Mouse (Mus musculus): ENCODE measurements around the gene Saa3.

DNA sequence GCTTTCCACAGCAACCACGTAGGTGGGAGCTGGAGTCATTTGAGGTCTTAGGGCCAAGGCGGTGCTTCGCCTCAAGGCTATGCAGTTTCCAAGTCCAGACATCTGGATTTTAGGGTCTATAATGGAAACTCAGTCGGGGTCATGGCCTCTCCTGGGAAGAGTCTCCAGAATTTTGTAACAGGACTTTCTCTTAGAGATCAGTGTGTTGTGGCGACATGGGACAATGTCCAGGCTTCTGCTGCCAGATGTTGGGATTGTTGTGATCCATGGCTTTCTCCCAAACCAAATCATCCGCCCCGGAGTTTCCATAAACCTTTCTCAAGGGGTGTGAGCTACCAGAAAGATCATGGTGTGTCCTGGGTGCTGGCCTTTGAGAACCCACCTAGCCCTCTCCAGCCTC, 30.9 kb upstream of the Saa3 start:
- no peak for TF ChIP-seq MAX (IDR thresholded peaks at IDR 0.05; ENCODE audit: low read length)
- no peak for TF ChIP-seq CTCF (conservative IDR thresholded peaks at IDR 0.05 in 1 of 2, IDR thresholded peaks at IDR 0.05 in 1 of 2; ENCODE audit: low read depth in 2 of 2, low read length in 2 of 2)
- TF ChIP-seq POLR2A (IDR thresholded peaks at IDR 0.05; ENCODE audit: low read depth, low read length): no peak
- TF ChIP-seq ZMIZ1 (IDR thresholded peaks at IDR 0.05; ENCODE audit: low read depth, low read length): no peak
- TF ChIP-seq POLR2AphosphoS2 (IDR thresholded peaks at IDR 0.05; ENCODE audit: low read depth, low read length): no peak
- no peak for TF ChIP-seq E2F4 (IDR thresholded peaks at IDR 0.05; ENCODE audit: insufficient replicate concordance, low read depth, low read length)
